Mouse (Mus musculus) T-helper 2 cell (primary cell): ENCODE measurements around the gene Rpap1.

ENCODE experiments used
- in situ Hi-C: fragments of 300-600 bp; cut with MboI, MseI; formaldehyde crosslinking; loops from one replicate; pipeline ENCODE4 v1.15.1; 2025; ENCODE audit warnings: high pct_unique_total_duplicates

The Rpap1 gene

DNA sequence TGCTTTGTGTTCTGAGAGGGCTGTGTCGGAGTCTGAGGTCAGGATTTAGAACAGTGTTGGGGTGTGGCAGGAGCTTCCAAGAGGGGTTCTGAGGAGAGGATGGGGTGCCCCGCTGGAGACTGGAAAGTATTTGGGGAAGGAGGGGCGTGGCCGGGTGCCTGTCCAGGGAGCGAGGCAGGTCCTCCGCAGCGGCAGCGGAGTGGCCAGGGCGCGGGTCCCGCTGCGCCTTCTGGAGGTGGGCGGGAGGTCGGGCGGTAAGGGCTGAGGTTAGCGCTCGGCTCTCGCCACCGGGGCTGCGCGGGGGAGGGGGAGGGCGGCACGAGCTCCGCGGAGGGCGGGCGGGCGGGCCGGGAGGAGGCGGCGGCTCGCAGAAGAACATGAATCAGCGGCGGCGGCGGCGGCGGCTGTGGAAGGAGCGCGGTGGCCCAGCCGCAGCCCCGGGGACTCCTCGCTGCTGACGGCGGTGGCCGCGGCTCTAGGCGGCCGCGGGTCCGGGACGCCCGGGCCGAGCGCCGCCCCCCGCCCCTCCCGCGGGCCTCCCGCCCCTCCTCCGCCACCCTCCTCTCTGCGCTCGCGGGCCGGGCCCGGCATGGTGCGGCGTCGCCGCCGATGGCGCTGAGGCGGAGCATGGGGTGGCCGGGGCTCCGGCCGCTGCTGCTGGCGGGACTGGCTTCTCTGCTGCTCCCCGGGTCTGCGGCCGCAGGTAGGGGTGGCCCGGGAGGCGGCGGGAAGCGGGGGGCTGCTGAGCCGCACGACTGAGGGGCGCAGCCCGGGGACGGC is 12.0 kb upstream of the Rpap1 start:
- in situ Hi-C loops, result no loop called here

- in situ Hi-C loops, result no loop called here
These were observed 11.1 kb upstream of the Rpap1 start for GRCm38 (mm10) chr2:119798246-119798927.

- in situ Hi-C loops, result no loop called here
These were observed 10.0 kb upstream of the Rpap1 start, which contains the start of gene Tyro3 for GRCm38 (mm10) chr2:119797279-119797783. Gene Tyro3 (plus strand): TSS chr2:119797733.

DNA sequence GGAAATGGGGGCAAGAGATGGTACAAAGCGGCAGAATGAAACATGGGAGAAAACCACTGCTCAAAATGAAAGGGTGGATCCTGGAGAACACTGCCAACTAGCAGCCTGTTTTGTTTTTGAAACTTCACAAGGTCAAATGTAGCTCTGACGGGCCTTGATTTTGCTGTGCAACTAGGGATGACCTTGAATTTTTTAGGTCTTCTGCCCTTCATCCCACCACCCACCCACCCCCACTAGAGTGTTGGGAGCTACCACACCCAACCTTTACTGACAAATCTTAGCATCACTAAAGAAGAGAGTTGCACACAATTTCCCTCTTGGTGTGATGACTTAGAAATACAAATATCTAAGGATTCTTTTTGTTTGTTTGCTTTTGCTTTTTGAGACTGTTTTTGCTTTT is 2.7 kb upstream of the Rpap1 start:
- in situ Hi-C loops, result no loop called here

- in situ Hi-C loops, result no loop called here
These were observed 20.1 kb downstream of the Rpap1 start for GRCm38 (mm10) chr2:119767246-119767645.

DNA sequence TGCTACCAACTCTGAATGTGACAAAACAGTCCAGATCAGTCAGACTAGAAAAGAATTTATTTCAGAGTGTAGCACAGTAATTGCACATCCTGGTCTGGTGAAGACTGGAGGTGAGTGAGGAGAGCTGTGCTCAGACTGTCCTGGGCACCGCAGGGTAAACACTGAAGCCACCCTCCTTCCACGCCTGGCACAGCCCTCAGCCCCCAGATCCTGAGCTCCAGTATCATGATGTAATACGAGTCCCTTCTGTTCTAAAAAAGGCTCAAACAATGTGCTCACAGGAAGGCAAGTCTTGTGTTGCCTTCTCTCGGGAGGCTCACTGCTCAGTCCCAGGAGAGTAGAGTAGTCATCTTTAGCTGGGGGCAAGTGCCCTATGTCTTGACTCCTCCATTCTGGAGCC is 23.4 kb downstream of the Rpap1 start:
- in situ Hi-C loops, result no loop called here

DNA sequence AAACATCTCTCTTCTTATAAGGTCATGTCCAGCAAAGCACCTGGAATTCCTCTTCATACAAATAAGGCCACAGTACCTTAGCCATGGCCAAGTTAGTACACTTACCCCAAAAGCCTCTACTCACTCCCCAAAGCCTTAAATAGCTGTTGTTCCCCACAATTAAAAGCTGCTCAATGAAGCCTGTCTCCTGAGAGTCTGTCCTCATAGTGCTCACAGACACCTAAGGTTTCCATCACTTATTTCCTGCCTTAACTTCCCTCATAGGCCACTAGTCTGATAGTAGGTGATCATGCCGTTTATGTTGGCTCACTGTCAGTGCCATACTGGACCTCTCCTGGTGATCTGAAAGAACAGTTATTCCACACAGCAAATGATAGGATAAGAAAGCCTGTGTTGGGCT is 25.1 kb downstream of the Rpap1 start:
- in situ Hi-C loops, result no loop called here

- in situ Hi-C loops, result no loop called here
These were observed 27.1 kb downstream of the Rpap1 start, which contains the start of gene Ltk for GRCm38 (mm10) chr2:119760251-119760650. Gene Ltk (minus strand): TSS chr2:119760431.

GRCm38 (mm10) chr2:119758844-119759835 is 28.2 kb downstream of the Rpap1 start:
- in situ Hi-C loops, result no loop called here

DNA sequence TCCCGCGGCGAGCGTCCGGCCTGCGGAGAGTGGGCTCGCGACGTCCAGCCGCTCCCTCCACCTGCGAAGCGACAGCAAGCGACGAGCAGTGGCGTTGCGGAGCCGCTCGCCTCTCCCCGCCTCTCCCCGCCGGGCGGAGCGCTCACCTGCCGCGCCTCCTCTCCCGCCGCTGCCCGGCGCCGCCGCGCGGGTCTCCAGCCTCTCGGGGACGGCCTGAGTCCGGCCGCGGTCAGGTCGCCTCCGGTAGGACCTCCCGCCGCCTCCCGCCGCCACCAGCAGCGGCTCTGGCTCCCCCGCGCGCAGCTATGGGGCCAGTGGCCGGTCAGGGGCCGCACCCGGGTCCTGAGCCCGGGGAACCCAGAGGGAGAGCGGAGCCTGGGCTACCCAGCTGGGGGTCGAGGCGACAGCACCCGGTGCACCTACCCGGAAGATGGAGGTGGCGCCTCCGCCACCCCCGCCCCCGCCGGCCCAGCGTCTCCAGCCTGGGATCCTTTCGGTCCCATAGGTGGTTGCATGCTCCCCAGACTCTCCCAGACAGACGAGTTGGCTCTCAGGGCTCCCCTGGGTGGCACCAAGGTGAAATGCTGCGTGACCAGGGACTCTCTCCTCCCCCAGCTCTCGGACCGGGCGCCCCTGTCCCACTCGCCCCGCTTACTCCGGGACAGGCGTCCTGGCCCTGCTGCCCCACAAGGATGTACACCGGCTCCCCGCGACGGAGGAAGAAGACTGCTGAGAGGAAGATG is 29.1 kb downstream of the Rpap1 start:
- in situ Hi-C loops, result no loop called here

DNA sequence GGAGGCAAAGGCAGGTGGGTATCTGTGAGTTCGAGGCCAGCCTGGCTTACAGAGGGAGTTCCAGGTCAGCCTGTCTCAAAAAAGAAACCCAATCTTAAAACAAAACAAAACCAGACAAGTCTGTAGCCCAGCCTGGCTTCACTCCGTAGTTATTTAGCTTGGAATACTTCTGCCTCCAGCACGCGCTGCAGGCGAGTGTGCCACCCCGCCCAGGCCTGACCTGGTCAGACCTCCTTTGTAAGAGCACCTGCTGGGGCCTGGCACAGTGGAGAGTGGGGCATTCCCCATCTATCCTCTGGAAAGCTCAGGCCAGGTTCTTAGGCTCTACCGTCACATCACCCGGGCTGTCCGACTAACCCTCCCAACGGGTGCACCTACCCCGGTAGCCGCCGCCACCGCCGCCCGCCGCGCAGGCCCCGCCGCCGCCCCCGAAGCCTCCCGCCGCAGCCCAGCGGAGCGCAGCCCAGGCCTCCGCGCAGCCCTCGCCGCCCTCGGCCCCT is 29.7 kb downstream of the Rpap1 start:
- in situ Hi-C loops, result no loop called here

- in situ Hi-C loops, result no loop called here
These were observed 38.1 kb downstream of the Rpap1 start for GRCm38 (mm10) chr2:119749260-119749659.

DNA sequence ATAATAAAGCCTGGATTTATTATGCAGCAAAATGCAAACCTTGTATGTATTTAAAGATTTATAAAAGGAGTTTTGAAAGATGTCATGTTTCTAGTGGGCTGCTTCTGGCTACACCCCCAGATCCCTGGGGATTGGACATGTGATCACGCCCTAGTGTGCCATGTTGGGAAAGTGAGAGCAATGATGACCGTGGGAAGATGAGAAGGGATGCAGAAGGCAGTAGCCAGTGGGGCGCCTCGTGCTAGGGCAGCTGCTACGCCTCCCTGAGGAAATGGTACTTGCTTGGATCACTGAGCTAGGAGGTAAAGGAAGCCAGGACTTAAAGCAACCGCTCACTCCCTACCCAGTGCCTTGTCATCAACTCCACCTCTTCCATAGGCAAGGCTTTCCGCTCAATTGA is 39.8 kb downstream of the Rpap1 start:
- in situ Hi-C loops, result no loop called here

DNA sequence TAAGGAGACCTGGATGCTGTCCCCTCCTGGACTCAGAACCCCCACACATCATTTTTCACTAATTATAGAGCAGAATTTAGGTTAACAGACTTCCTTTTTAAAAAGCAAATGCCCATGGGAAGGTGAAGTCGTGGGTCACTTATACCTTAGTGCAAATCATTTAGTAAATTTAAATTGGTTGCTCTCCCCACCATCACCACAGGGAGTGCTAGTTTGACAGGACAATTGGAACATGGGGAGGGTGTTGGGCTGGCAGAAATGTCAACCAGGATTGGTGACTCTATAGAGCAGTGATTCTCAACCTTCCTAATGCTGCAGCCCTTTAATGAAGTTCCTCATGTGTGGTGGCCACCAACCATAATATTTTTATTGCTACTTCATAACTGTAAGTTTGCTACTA is 42.1 kb downstream of the Rpap1 start:
- in situ Hi-C loops, result no loop called here

GRCm38 (mm10) chr2:119744163-119745111 is 42.9 kb downstream of the Rpap1 start:
- in situ Hi-C loops, result loop anchor here (5.0 kb wide), 1 partner anchor 67 kb away; the partner anchor contains the start of gene Rtf1

DNA sequence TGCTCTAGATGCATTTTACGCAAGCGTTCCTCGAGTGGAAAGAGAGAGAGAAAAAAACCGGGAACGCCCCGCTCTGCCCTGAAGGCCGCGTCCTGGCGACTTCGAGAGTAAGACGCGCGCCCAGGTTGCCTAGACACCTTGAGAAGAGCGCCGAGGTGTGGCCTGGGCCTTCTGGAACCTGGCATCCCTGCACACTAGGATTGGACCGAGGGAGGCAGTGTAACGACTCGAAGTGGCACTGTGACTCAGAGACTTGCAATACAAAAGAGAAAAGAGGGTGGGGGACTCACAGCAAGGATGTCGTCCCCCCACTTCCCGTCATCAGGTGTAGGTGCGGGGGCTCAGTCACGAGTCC is 43.6 kb downstream of the Rpap1 start:
- in situ Hi-C loops, result loop anchor here (5.0 kb wide), 1 partner anchor 66 kb away; the partner anchor contains the start of gene Rtf1

- in situ Hi-C loops, result loop anchor here (5.0 kb wide), 1 partner anchor 66 kb away; the partner anchor contains the start of gene Rtf1
These were observed 44.0 kb downstream of the Rpap1 start for GRCm38 (mm10) chr2:119743176-119743807.

- in situ Hi-C loops, result loop anchor here (5.0 kb wide), 1 partner anchor 65 kb away; the partner anchor contains the start of gene Rtf1
These were observed 44.7 kb downstream of the Rpap1 start for GRCm38 (mm10) chr2:119742461-119743175.
